Mouse (Mus musculus): ENCODE data around the gene 4933416C03Rik.
A peak's percentile ranks its signal among the peaks of the same experiment; 100 is the strongest.

4933416C03Rik gene

GRCm38 (mm10) chr10:116113867-116114474, at the start of gene 4933416C03Rik:
Gene 4933416C03Rik (minus strand): TSS chr10:116113917.
- DNase-seq (ENCODE audit: low read depth, low spot score) = no peak

- no peak for DNase-seq (ENCODE audit: low read depth, low spot score)
Measured at GRCm38 (mm10) chr10:116162338-116162737, 48.6 kb upstream of the 4933416C03Rik start.

GRCm38 (mm10) chr10:116156699-116157098, 43.0 kb upstream of the 4933416C03Rik start:
- DNase-seq (ENCODE audit: low read depth, low spot score) = no peak

GRCm38 (mm10) chr10:116154707-116155106, 41.0 kb upstream of the 4933416C03Rik start:
- DNase-seq (ENCODE audit: low read depth, low spot score) = no peak

- peak; percentile 19 for DNase-seq (ENCODE audit: low read depth, low spot score)
Measured at GRCm38 (mm10) chr10:116146091-116146490, 32.4 kb upstream of the 4933416C03Rik start.

GRCm38 (mm10) chr10:116143684-116144083, 30.0 kb upstream of the 4933416C03Rik start:
- DNase-seq (ENCODE audit: low read depth, low spot score) = no peak

GRCm38 (mm10) chr10:116140226-116140625, 26.5 kb upstream of the 4933416C03Rik start:
- no peak for DNase-seq (ENCODE audit: low read depth, low spot score)

GRCm38 (mm10) chr10:116135187-116135586, 21.5 kb upstream of the 4933416C03Rik start:
- DNase-seq (ENCODE audit: low read depth, low spot score) = no peak

- peak; percentile 10 for DNase-seq (ENCODE audit: low read depth, low spot score)
Measured at GRCm38 (mm10) chr10:116132233-116132632, 18.5 kb upstream of the 4933416C03Rik start.

- no peak for DNase-seq (ENCODE audit: low read depth, low spot score)
Measured at GRCm38 (mm10) chr10:116131223-116131622, 17.5 kb upstream of the 4933416C03Rik start.

GRCm38 (mm10) chr10:116130401-116130800, 16.7 kb upstream of the 4933416C03Rik start:
- DNase-seq (ENCODE audit: low read depth, low spot score) = no peak

GRCm38 (mm10) chr10:116125364-116125763, 11.6 kb upstream of the 4933416C03Rik start:
- no peak for DNase-seq (ENCODE audit: low read depth, low spot score)

GRCm38 (mm10) chr10:116123808-116124207, 10.1 kb upstream of the 4933416C03Rik start:
- DNase-seq (ENCODE audit: low read depth, low spot score) = no peak

GRCm38 (mm10) chr10:116121463-116121862, 7.7 kb upstream of the 4933416C03Rik start:
- DNase-seq (ENCODE audit: low read depth, low spot score) = no peak

- no peak for DNase-seq (ENCODE audit: low read depth, low spot score)
Measured at GRCm38 (mm10) chr10:116117060-116117459, 3.3 kb upstream of the 4933416C03Rik start.

- no peak for DNase-seq (ENCODE audit: low read depth, low spot score)
Measured at GRCm38 (mm10) chr10:116115881-116116677, 2.4 kb upstream of the 4933416C03Rik start.

- no peak for DNase-seq (ENCODE audit: low read depth, low spot score)
Measured at GRCm38 (mm10) chr10:116112868-116113267, 849 bp downstream of the 4933416C03Rik start.

- DNase-seq (ENCODE audit: low read depth, low spot score) = no peak
Measured at GRCm38 (mm10) chr10:116108730-116109129, 5.0 kb downstream of the 4933416C03Rik start.

- peak; percentile 30 for DNase-seq (ENCODE audit: low read depth, low spot score)
Measured at GRCm38 (mm10) chr10:116108176-116108575, 5.5 kb downstream of the 4933416C03Rik start.

GRCm38 (mm10) chr10:116098470-116098869, 15.2 kb downstream of the 4933416C03Rik start:
- DNase-seq (ENCODE audit: low read depth, low spot score) = no peak

GRCm38 (mm10) chr10:116096466-116096865, 17.3 kb downstream of the 4933416C03Rik start:
- DNase-seq (ENCODE audit: low read depth, low spot score) = no peak

GRCm38 (mm10) chr10:116083965-116084364, 29.8 kb downstream of the 4933416C03Rik start:
- peak; percentile 18 for DNase-seq (ENCODE audit: low read depth, low spot score)

GRCm38 (mm10) chr10:116080841-116081240, 32.9 kb downstream of the 4933416C03Rik start:
- DNase-seq (ENCODE audit: low read depth, low spot score) = no peak
